Mouse (Mus musculus): ENCODE measurements around the gene Dop1b. TPM values are rescaled to one million over a fixed set of nuclear protein-coding genes. Genes with fewer than 3 reads are reported as not detected.

Dop1b gene
- polyA plus RNA-seq, 1 experiment: 16.9 TPM

- no peaks in the 10 kb centered on the region for H3K27me3 ChIP-seq (ENCODE audit: control insufficient read depth, insufficient read depth, low read length, poor library complexity, severe bottlenecking)
- H3K4me3 ChIP-seq (ENCODE audit: low read depth, low read length): no peak overlapping the region
- H3K9ac ChIP-seq (ENCODE audit: low read depth, poor library complexity, severe bottlenecking): no peak overlapping the region
- no peak overlapping the region for H3K27ac ChIP-seq (ENCODE audit: insufficient read depth, low read length)
- H3K9me3 ChIP-seq (replicated peaks; ENCODE audit: control insufficient read depth, insufficient read depth, low read length, poor library complexity, severe bottlenecking): no peaks in the 10 kb centered on the region
- no peaks in the 10 kb centered on the region for H3K36me3 ChIP-seq (ENCODE audit: control insufficient read depth, insufficient read depth, low read length, poor library complexity, severe bottlenecking)
- no peaks in the 10 kb centered on the region for H3K4me1 ChIP-seq (ENCODE audit: control insufficient read depth, insufficient read depth, low read length)
- TF ChIP-seq CTCF (IDR thresholded peaks at IDR 0.05; ENCODE audit: low read depth, low read length) (no peak), EP300 (IDR thresholded peaks at IDR 0.05; ENCODE audit: insufficient read depth, low read depth, low read length) (no peak), POLR2A (IDR thresholded peaks at IDR 0.05; ENCODE audit: insufficient read depth, low read length) (no peak)
Measured at GRCm38 (mm10) chr16:93779554-93779953, 67.8 kb downstream of the Dop1b start.

DNA sequence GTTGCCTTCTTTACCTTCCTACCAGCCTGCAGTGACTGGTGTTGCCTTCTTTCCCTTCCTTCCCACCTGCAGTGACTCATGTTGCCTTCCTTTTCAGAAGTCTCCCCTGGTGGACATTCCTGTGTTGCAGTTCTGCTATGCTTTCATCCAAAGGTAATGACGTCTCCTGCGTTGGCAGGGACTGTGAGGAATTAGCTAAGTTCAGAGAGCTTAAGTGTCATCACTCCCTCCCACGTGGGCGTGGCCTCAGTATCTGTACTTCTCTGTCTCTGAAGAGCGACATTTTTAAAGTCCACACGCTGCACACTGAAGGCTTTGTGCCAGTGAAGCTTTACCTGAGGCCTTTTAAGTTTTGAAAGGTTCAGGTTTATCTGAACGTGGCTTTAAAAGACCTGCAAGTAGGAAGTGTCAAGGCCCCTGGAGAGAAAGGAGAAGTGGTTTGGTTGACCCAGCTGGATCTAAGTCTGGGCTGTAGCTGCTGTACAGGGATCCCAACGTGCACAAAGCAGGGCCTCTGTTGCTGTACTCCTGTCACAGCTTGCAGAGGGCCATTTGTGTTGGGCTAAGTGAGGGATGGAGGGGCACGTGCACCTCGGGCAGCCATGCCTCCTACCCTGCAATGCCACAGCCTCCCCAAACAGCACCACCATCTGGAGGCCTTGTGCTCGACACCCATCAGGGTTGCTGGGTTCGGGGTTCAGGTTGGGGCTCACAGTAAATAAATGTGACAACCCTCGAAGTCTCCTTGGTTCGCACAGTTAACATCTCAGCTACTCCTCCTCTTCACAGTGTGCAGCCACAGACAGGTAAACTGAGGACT, 69.2 kb downstream of the Dop1b start:
- H3K4me1 ChIP-seq (ENCODE audit: control insufficient read depth, insufficient read depth, low read length): no peaks in the 10 kb centered on the region
- H3K9ac ChIP-seq (ENCODE audit: low read depth, poor library complexity, severe bottlenecking): no peak overlapping the region
- H3K27me3 ChIP-seq (ENCODE audit: control insufficient read depth, insufficient read depth, low read length, poor library complexity, severe bottlenecking): no peaks in the 10 kb centered on the region
- TF ChIP-seq EP300 (IDR thresholded peaks at IDR 0.05; ENCODE audit: insufficient read depth, low read depth, low read length): no peak
- TF ChIP-seq CTCF (IDR thresholded peaks at IDR 0.05; ENCODE audit: low read depth, low read length): peak; percentile 56
- H3K36me3 ChIP-seq (ENCODE audit: control insufficient read depth, insufficient read depth, low read length, poor library complexity, severe bottlenecking): no peaks in the 10 kb centered on the region
- H3K4me3 ChIP-seq (ENCODE audit: low read depth, low read length): no peak overlapping the region
- no peak overlapping the region for H3K27ac ChIP-seq (ENCODE audit: insufficient read depth, low read length)
- H3K9me3 ChIP-seq (replicated peaks; ENCODE audit: control insufficient read depth, insufficient read depth, low read length, poor library complexity, severe bottlenecking): no peaks in the 10 kb centered on the region

GRCm38 (mm10) chr16:93784175-93784574, 72.5 kb downstream of the Dop1b start:
- TF ChIP-seq CTCF (IDR thresholded peaks at IDR 0.05; ENCODE audit: low read depth, low read length) (peak; percentile 31), EP300 (IDR thresholded peaks at IDR 0.05; ENCODE audit: insufficient read depth, low read depth, low read length) (no peak)
- H3K27ac ChIP-seq (ENCODE audit: insufficient read depth, low read length): no peak overlapping the region
- no peak overlapping the region for H3K9ac ChIP-seq (ENCODE audit: low read depth, poor library complexity, severe bottlenecking)
- no peaks in the 10 kb centered on the region for H3K4me1 ChIP-seq (ENCODE audit: control insufficient read depth, insufficient read depth, low read length)
- H3K27me3 ChIP-seq (ENCODE audit: control insufficient read depth, insufficient read depth, low read length, poor library complexity, severe bottlenecking): no peaks in the 10 kb centered on the region
- H3K9me3 ChIP-seq (replicated peaks; ENCODE audit: control insufficient read depth, insufficient read depth, low read length, poor library complexity, severe bottlenecking): no peaks in the 10 kb centered on the region
- no peaks in the 10 kb centered on the region for H3K36me3 ChIP-seq (ENCODE audit: control insufficient read depth, insufficient read depth, low read length, poor library complexity, severe bottlenecking)
- no peak overlapping the region for H3K4me3 ChIP-seq (ENCODE audit: low read depth, low read length)

GRCm38 (mm10) chr16:93785805-93786204, 74.1 kb downstream of the Dop1b start:
- H3K36me3 ChIP-seq (ENCODE audit: control insufficient read depth, insufficient read depth, low read length, poor library complexity, severe bottlenecking): no peaks in the 10 kb centered on the region
- no peak overlapping the region for H3K27ac ChIP-seq (ENCODE audit: insufficient read depth, low read length)
- no peak for TF ChIP-seq EP300 (IDR thresholded peaks at IDR 0.05; ENCODE audit: insufficient read depth, low read depth, low read length)
- TF ChIP-seq CTCF (IDR thresholded peaks at IDR 0.05; ENCODE audit: low read depth, low read length): peak; percentile 98
- H3K9me3 ChIP-seq (replicated peaks; ENCODE audit: control insufficient read depth, insufficient read depth, low read length, poor library complexity, severe bottlenecking): no peaks in the 10 kb centered on the region
- peaks cover under 1% of the 10 kb centered on the region for H3K4me1 ChIP-seq (ENCODE audit: control insufficient read depth, insufficient read depth, low read length)
- H3K27me3 ChIP-seq (ENCODE audit: control insufficient read depth, insufficient read depth, low read length, poor library complexity, severe bottlenecking): no peaks in the 10 kb centered on the region
- H3K9ac ChIP-seq (ENCODE audit: low read depth, poor library complexity, severe bottlenecking): no peak overlapping the region
- H3K4me3 ChIP-seq (ENCODE audit: low read depth, low read length): no peak overlapping the region

- Histone ChIP-seq H3K9ac (ENCODE audit: low read depth, poor library complexity, severe bottlenecking) (no peak overlapping the region), H3K4me3 (ENCODE audit: low read depth, low read length) (no peak overlapping the region), H3K36me3 (ENCODE audit: control insufficient read depth, insufficient read depth, low read length, poor library complexity, severe bottlenecking) (no peaks in the 10 kb centered on the region), H3K9me3 (replicated peaks; ENCODE audit: control insufficient read depth, insufficient read depth, low read length, poor library complexity, severe bottlenecking) (no peaks in the 10 kb centered on the region), H3K27me3 (ENCODE audit: control insufficient read depth, insufficient read depth, low read length, poor library complexity, severe bottlenecking) (no peaks in the 10 kb centered on the region), H3K27ac (ENCODE audit: insufficient read depth, low read length) (no peak overlapping the region), H3K4me1 (ENCODE audit: control insufficient read depth, insufficient read depth, low read length) (peaks cover 3% of the 10 kb centered on the region)
- TF ChIP-seq EP300 (IDR thresholded peaks at IDR 0.05; ENCODE audit: insufficient read depth, low read depth, low read length): no peak
- TF ChIP-seq CTCF (IDR thresholded peaks at IDR 0.05; ENCODE audit: low read depth, low read length): no peak
- no peak for TF ChIP-seq POLR2A (IDR thresholded peaks at IDR 0.05; ENCODE audit: insufficient read depth, low read length)
Measured at GRCm38 (mm10) chr16:93788388-93788787, 76.7 kb downstream of the Dop1b start.

DNA sequence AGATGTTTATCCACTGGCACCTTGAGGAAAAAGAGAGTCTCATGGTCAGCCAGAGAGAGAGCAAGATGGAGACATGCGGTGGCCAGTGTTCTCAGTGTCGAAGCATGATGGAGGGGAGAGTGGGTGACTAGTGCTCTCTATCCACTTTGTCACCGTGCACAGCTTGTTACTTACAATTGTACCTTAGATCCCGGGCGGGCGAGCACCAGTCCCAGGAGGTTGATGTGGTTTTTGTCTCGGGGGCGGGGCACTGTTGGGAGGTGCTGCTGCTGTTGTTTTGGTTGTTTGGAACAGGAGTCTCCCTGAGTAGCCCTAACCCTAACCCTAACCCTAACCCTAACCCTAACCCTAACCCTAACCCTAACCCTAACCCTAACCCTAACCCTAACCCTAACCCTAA, 77.2 kb downstream of the Dop1b start:
- H3K9ac ChIP-seq (ENCODE audit: low read depth, poor library complexity, severe bottlenecking): no peak overlapping the region
- no peaks in the 10 kb centered on the region for H3K27me3 ChIP-seq (ENCODE audit: control insufficient read depth, insufficient read depth, low read length, poor library complexity, severe bottlenecking)
- H3K36me3 ChIP-seq (ENCODE audit: control insufficient read depth, insufficient read depth, low read length, poor library complexity, severe bottlenecking): no peaks in the 10 kb centered on the region
- no peaks in the 10 kb centered on the region for H3K9me3 ChIP-seq (replicated peaks; ENCODE audit: control insufficient read depth, insufficient read depth, low read length, poor library complexity, severe bottlenecking)
- peaks cover 4% of the 10 kb centered on the region for H3K4me1 ChIP-seq (ENCODE audit: control insufficient read depth, insufficient read depth, low read length)
- no peak overlapping the region for H3K4me3 ChIP-seq (ENCODE audit: low read depth, low read length)
- TF ChIP-seq CTCF (IDR thresholded peaks at IDR 0.05; ENCODE audit: low read depth, low read length) (no peak), POLR2A (IDR thresholded peaks at IDR 0.05; ENCODE audit: insufficient read depth, low read length) (no peak), EP300 (IDR thresholded peaks at IDR 0.05; ENCODE audit: insufficient read depth, low read depth, low read length) (no peak)
- no peak overlapping the region for H3K27ac ChIP-seq (ENCODE audit: insufficient read depth, low read length)

Measured in ES-Bruce4 (cell line).